Mouse (Mus musculus): ENCODE data around the gene Rhox2a. TPM values are rescaled to one million over a fixed set of nuclear protein-coding genes. Genes with fewer than 3 reads are reported as not detected.
"Not testable (repeated sequence)": the region's sequence is repeated elsewhere in the genome, so short reads cannot be mapped to it uniquely, and the experiment has no call there.

The Rhox2a gene
- total RNA-seq (2021), result not detected

GRCm38 (mm10) chrX:37244676-37245075 is at the start of gene Rhox2a:
TSS of gene Rhox2a (plus strand) at chrX:37244976.
- DNase-seq (ENCODE audit: low spot score in 2 of 2); intact Hi-C loops (cut with DNase I): not testable (repeated sequence)

GRCm38 (mm10) chrX:37198676-37199075 is 46.1 kb upstream of the Rhox2a start:
- intact Hi-C loops (cut with DNase I), result no loop called here

GRCm38 (mm10) chrX:37210941-37211340 is 33.8 kb upstream of the Rhox2a start, which contains the start of gene Gm9:
TSS of gene Gm9 (minus strand) at chrX:37211041.
- DNase-seq (ENCODE audit: low spot score in 2 of 2), result no peak
- intact Hi-C loops (cut with DNase I), result no loop called here

More at GRCm38 (mm10) chrX:37198676-37199075, 46.1 kb upstream of the Rhox2a start:
- DNase-seq (ENCODE audit: low spot score in 2 of 2), result no peak

- DNase-seq (ENCODE audit: low spot score in 2 of 2); intact Hi-C loops (cut with DNase I): not testable (repeated sequence)
Observed at GRCm38 (mm10) chrX:37222158-37222557, 22.6 kb upstream of the Rhox2a start, which contains the start of gene Rhox1. TSS of gene Rhox1 (minus strand) at chrX:37222258.

GRCm38 (mm10) chrX:37249619-37250018 is 4.8 kb downstream of the Rhox2a start, which contains the start of gene Rhox3a:
TSS of gene Rhox3a (plus strand) at chrX:37249919.
- intact Hi-C loops (cut with DNase I); DNase-seq (ENCODE audit: low spot score in 2 of 2): not testable (repeated sequence)

- DNase-seq (ENCODE audit: low spot score in 2 of 2); intact Hi-C loops (cut with DNase I): not testable (repeated sequence)
Observed at GRCm38 (mm10) chrX:37265038-37265437, 20.3 kb downstream of the Rhox2a start, which contains the start of gene Rhox4a. TSS of gene Rhox4a (plus strand) at chrX:37265338.

Other genes starting within 250 kb of the Rhox2a start
- gene Sowahd, start 196.1 kb upstream of the Rhox2a start, total RNA-seq (2021), result not detected
- 100 to 1,000 TPM; 236 to 243 TPM for gene Rpl39, start 159.6 kb upstream of the Rhox2a start, total RNA-seq (2021)
- gene Upf3b, start 134.7 kb upstream of the Rhox2a start, total RNA-seq (2021), result 10 to 100 TPM; 12.8 to 21.5 TPM
- 10 to 100 TPM; 11.3 to 14.1 TPM for gene Nkap, start 118.2 kb upstream of the Rhox2a start, total RNA-seq (2021)
- gene Akap14, start 76.1 kb upstream of the Rhox2a start, total RNA-seq (2021), result not detected
- 100 to 1,000 TPM; 191 to 222 TPM for gene Ndufa1, start 53.8 kb upstream of the Rhox2a start, total RNA-seq (2021)
- 1 to 10 TPM; 7.5 to 7.6 TPM for gene Rnf113a1, start 53.7 kb upstream of the Rhox2a start, total RNA-seq (2021)
- not detected for gene Gm9, start 33.9 kb upstream of the Rhox2a start, total RNA-seq (2021)
- gene Rhox1, start 22.7 kb upstream of the Rhox2a start, total RNA-seq (2021), result not detected
- gene Rhox3a, start 4.9 kb downstream of the Rhox2a start, total RNA-seq (2021), result not detected
- not detected for gene Rhox4a, start 20.4 kb downstream of the Rhox2a start, total RNA-seq (2021)
- gene Rhox3a2, start 135.1 kb downstream of the Rhox2a start, total RNA-seq (2021), result not detected
- not detected for gene Rhox4a2, start 145.9 kb downstream of the Rhox2a start, total RNA-seq (2021)
- not detected for gene Rhox2b, start 167.1 kb downstream of the Rhox2a start, total RNA-seq (2021)
- not detected for gene Rhox4b, start 187.5 kb downstream of the Rhox2a start, total RNA-seq (2021)
- not detected for gene Rhox2c, start 208.7 kb downstream of the Rhox2a start, total RNA-seq (2021)
- not detected for gene Rhox3c, start 213.6 kb downstream of the Rhox2a start, total RNA-seq (2021)
- not detected for gene Rhox4c, start 235.4 kb downstream of the Rhox2a start, total RNA-seq (2021)
- gene Rhox2d, start 248.5 kb downstream of the Rhox2a start, total RNA-seq (2021), result not detected